Mouse (Mus musculus): ENCODE data around the gene Cdh4.

DNA sequence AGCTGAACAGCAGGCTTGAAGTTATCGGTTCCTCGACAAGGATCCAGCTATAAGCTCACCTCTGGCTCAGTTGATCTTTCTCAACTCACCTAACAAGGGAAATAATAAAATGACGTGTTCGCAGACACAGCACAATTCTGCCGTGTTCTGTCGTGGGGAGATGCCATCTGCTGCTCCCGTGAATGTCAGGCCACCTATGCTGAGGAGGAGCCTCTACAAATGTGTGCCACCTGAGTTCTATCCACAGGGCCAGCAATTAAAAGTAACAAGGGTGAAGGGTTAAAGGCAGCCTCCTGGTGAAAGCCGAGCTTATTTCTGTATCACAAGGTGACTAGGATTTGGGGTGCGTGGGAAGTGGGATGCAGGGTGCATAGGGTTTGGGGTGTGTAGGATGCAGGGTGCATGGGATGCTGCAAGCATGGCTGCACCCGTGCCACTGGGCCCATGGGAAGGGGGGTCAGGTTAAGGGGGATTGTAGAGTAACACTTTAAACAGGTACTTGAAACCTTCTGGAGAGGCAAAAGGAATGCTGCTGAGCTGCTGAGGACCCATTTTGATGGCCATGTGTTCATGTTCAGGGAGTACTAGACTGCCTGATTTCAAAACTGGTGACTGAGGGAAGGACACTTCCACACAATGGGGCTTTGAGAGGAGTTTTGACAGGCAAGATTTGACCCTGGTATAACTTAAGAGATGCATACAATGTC, 333.9 kb downstream of the Cdh4 start:
- TF ChIP-seq CTCF (IDR thresholded peaks at IDR 0.05; ENCODE audit: borderline replicate concordance, insufficient read depth, low read length), result no peak
- TF ChIP-seq POLR2A (IDR thresholded peaks at IDR 0.05; ENCODE audit: low read depth, low read length), result no peak

All from embryonic fibroblast, embryonic 13.5 days (primary cell).